Mouse (Mus musculus) limb, embryonic 14.5 days (tissue): ENCODE data around the gene Bcan. TPM values are rescaled to one million over a fixed set of nuclear protein-coding genes. Genes with fewer than 3 reads are reported as not detected.
A peak's percentile ranks its signal among the peaks of the same experiment; 100 is the strongest.

Experiments used
- ATAC-seq: fragments of 200-750 bp; cut with Nextera tagmentation; 2 replicates; pipeline ENCODE4 v1.8.0; 2017; ENCODE audit warnings: low read depth, moderate number of reproducible peaks, moderate TSS enrichment; ENCODE audit not compliant: low FRiP score
- DNase-seq: peaks from one replicate; pipeline ENCODE4 v3.0.0-alpha.2; 2015; ENCODE audit warnings: low spot score
- H3K27ac ChIP-seq: fragments of 300-500 bp; sonication (generic); replicated peaks from 2 replicates; pipeline ENCODE4 v1.5.1; 2014; ENCODE audit warnings: low read depth, mild to moderate bottlenecking, low read length, moderate library complexity, mixed read lengths
- H3K27me3 ChIP-seq: fragments of 300-500 bp; sonication (generic); 2 replicates; pipeline ENCODE4 v1.6.1; 2014; ENCODE audit warnings: low read length, mixed read lengths; ENCODE audit not compliant: control insufficient read depth, insufficient read depth
- H3K36me3 ChIP-seq: fragments of 300-500 bp; sonication (generic); 2 replicates; pipeline ENCODE4 v1.6.1; 2014; ENCODE audit warnings: mild to moderate bottlenecking, low read length, moderate library complexity, mixed read lengths; ENCODE audit not compliant: control insufficient read depth, insufficient read depth
- H3K4me1 ChIP-seq: fragments of 300-500 bp; sonication (generic); 2 replicates; pipeline ENCODE4 v1.6.1; 2014; ENCODE audit warnings: antibody characterized with exemption, low read length, mixed read lengths; ENCODE audit not compliant: control insufficient read depth, insufficient read depth
- H3K4me2 ChIP-seq: fragments of 300-500 bp; sonication (generic); replicated peaks from 2 replicates; pipeline ENCODE4 v1.6.1; 2014; ENCODE audit warnings: low read depth, mild to moderate bottlenecking, low read length, moderate library complexity; ENCODE audit not compliant: severe bottlenecking
- H3K4me3 ChIP-seq: fragments of 300-500 bp; sonication (generic); replicated peaks from 2 replicates; pipeline ENCODE4 v1.5.1; 2014; ENCODE audit warnings: low read length
- H3K9ac ChIP-seq: fragments of 300-500 bp; sonication (generic); 2 replicates; pipeline ENCODE4 v1.6.1; 2014; ENCODE audit warnings: mild to moderate bottlenecking, low read depth, low read length, moderate library complexity; ENCODE audit not compliant: severe bottlenecking
- H3K9me3 ChIP-seq: fragments of 300-500 bp; sonication (generic); 2 replicates; pipeline ENCODE4 v1.6.1; 2016; ENCODE audit warnings: low read length; ENCODE audit not compliant: control insufficient read depth
- POLR2A ChIP-seq: fragments of 200-500 bp; IDR thresholded peaks from 2 replicates; pipeline ENCODE4 v1.8.0; 2012; ENCODE audit warnings: inconsistent platforms, mild to moderate bottlenecking, moderate library complexity, borderline replicate concordance; ENCODE audit not compliant: insufficient read depth, insufficient read length; ENCODE audit errors: extremely low read depth
- WGBS: fragments of 180-500 bp; shearing (Covaris S2); extraction: QIAGEN DNeasy Blood & Tissue Kit; methylation state at CpG from one replicate; pipeline ENCODE4 v1.1.7; 2014; 5-methylcytosine and 5-hydroxymethylcytosine counted together
- polyA plus RNA-seq, 2 experiments: library from polyadenylated mRNA; depleted of rRNA in 1 of 2; stranded (reverse) in 1 of 2; unstranded in 1 of 2; fragments of >200 nt; fragmentation: Nextera tagmentation in 1 of 2; extraction: Ambion mirVana in 1 of 2; gene quantifications; 2 replicates each; pipeline versions ENCODE4 v1.2.1 to v1.2.3; 2012 to 2014

Bcan gene
- polyA plus RNA-seq, 2 experiments: 0.39 to 1.6 TPM

- ATAC-seq: no peak
- no peaks in the 10 kb centered on the region for H3K9me3 ChIP-seq
- no peaks in the 10 kb centered on the region for H3K36me3 ChIP-seq
- DNase-seq: peak; percentile 55
- H3K4me3 ChIP-seq: no peak overlapping the region
- H3K27ac ChIP-seq: peak overlapping the region; percentile 63; the same call in 1 of the 2 replicates
- WGBS: 39% methylated on average over 12 of the region's 12 CpGs
- H3K27me3 ChIP-seq: no peaks in the 10 kb centered on the region
- peaks cover 36% of the 10 kb centered on the region for H3K4me1 ChIP-seq
- peak overlapping the region; percentile 40; the same call in 1 of the 2 replicates for H3K9ac ChIP-seq
- no peak for TF ChIP-seq POLR2A
- H3K4me2 ChIP-seq: peak overlapping the region; percentile 11; the same call in 1 of the 2 replicates
Measured at GRCm38 (mm10) chr3:87981894-87982835, 17.9 kb downstream of the Bcan start.

GRCm38 (mm10) chr3:87981214-87981760, 18.7 kb downstream of the Bcan start:
- Histone ChIP-seq H3K4me1 (peaks cover 31% of the 10 kb centered on the region), H3K27me3 (no peaks in the 10 kb centered on the region), H3K27ac (no peak overlapping the region), H3K9me3 (no peaks in the 10 kb centered on the region), H3K4me2 (no peak overlapping the region), H3K4me3 (no peak overlapping the region), H3K36me3 (no peaks in the 10 kb centered on the region), H3K9ac (no peak overlapping the region)
- WGBS: 84% methylated on average over 6 of the region's 6 CpGs
- DNase-seq (no peak), ATAC-seq (no peak)
- no peak for TF ChIP-seq POLR2A

- 63% methylated on average over 5 of the region's 5 CpGs for WGBS
- Histone ChIP-seq H3K36me3 (no peaks in the 10 kb centered on the region), H3K4me3 (no peak overlapping the region), H3K9ac (no peak overlapping the region), H3K4me1 (peaks cover 30% of the 10 kb centered on the region), H3K4me2 (no peak overlapping the region), H3K9me3 (no peaks in the 10 kb centered on the region), H3K27me3 (no peaks in the 10 kb centered on the region), H3K27ac (no peak overlapping the region)
- no peak for ATAC-seq
- DNase-seq: no peak
- TF ChIP-seq POLR2A: no peak
Measured at GRCm38 (mm10) chr3:87980728-87981127, 19.3 kb downstream of the Bcan start.

GRCm38 (mm10) chr3:87980085-87980484, 19.9 kb downstream of the Bcan start:
- Histone ChIP-seq H3K9me3 (no peaks in the 10 kb centered on the region), H3K27me3 (no peaks in the 10 kb centered on the region), H3K4me1 (peaks cover 23% of the 10 kb centered on the region), H3K36me3 (no peaks in the 10 kb centered on the region), H3K4me3 (no peak overlapping the region), H3K27ac (no peak overlapping the region), H3K9ac (peak overlapping the region; percentile 4; the same call in 1 of the 2 replicates), H3K4me2 (no peak overlapping the region)
- WGBS: 53% methylated on average over 3 of the region's 3 CpGs
- no peak for TF ChIP-seq POLR2A
- ATAC-seq: no peak
- DNase-seq: no peak

- Histone ChIP-seq H3K27ac (no peak overlapping the region), H3K4me1 (peaks cover 22% of the 10 kb centered on the region), H3K9ac (no peak overlapping the region), H3K4me3 (no peak overlapping the region), H3K9me3 (no peaks in the 10 kb centered on the region), H3K27me3 (no peaks in the 10 kb centered on the region), H3K36me3 (no peaks in the 10 kb centered on the region), H3K4me2 (no peak overlapping the region)
- ATAC-seq: no peak
- WGBS: 85% methylated on average over 5 of the region's 5 CpGs
- no peak for TF ChIP-seq POLR2A
- no peak for DNase-seq
Measured at GRCm38 (mm10) chr3:87979493-87979892, 20.5 kb downstream of the Bcan start.
